In the genomic region with DNA sequence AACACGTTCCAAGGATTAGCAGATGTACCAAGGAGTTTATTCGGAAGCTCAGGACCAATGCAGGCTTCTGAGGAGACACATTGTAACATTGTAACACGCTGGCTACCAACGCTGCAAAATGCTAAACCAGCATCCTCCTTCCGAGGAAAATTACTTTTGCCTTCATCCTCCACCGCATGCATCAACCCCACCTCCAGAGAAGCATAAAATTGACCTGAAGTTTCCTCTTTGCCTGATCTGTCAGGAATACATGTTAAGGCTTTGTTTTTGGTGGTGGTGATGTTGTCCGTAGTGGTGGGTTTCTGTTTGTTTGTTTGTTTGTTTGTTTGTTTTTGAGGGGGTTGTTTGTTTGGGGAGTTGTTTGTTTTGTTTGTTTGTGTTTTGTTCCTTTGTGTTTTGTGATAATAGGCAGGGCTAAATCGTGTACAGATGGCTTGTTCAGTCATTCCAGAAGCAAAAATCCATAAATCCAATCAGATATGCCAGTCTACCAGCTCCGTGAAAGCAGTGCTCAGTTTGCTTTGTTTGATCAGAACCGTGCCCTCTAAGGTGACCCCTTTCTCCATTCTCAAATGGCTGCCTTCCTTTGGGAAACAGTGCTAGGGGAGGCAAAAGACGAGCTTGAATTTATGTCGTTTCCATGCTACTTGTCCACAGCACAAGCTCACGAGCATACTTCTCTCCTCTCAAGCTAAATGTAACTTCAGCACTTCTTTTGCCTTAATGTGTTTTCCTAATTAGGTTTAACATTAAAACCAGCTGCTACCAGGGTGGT, we compare ENCODE assay signal across 21 mouse cellular contexts. TPM values are rescaled to one million over a fixed set of nuclear protein-coding genes. Genes with fewer than 3 reads are reported as not detected.
A peak's percentile ranks its signal among the peaks of the same experiment; 100 is the strongest.
DNase-seq lines count a peak whose midpoint lies in the region; ATAC-seq and TF ChIP-seq lines count a peak whose summit lies in the region.
"Had no signal": no experiment of that assay in that cellular context is flagged by ENCODE, and none has a peak within 500 bp of the region (broad histone marks: within the 10 kb centered on the region; RNA-seq: fewer than 3 reads in every experiment).

No protein-coding gene starts in this region.

- H3K4me3 ChIP-seq in kidney, embryonic 16.5 days (ENCODE audit: low read length): no peak overlapping the region
- no peak overlapping the region for H3K4me3 ChIP-seq in MEL (ENCODE audit: control insufficient read depth in 1 of 2, insufficient read depth in 1 of 2, low read depth in 2 of 2, low read length in 2 of 2)
- no peak overlapping the region for H3K4me3 ChIP-seq in limb, embryonic 10.5 days
- H3K4me3 ChIP-seq: erythroblast, embryonic 14.5 days; limb, embryonic 12.5 days; liver, embryonic 13.5 days; lung, embryonic 15.5 days had no signal

- TF ChIP-seq EP300 in MEL (IDR thresholded peaks at IDR 0.05; ENCODE audit: low read depth in 1 of 2, low read length in 2 of 2): no peak

- 38% methylated on average over 13 of the region's 13 CpGs for WGBS in kidney, embryonic 16.5 days
- WGBS in limb, embryonic 10.5 days: 53% methylated on average over 13 of the region's 13 CpGs

- no peaks in the 10 kb centered on the region for H3K9me3 ChIP-seq in kidney, embryonic 16.5 days (ENCODE audit: low read length)
- no peaks in the 10 kb centered on the region for H3K9me3 ChIP-seq in MEL (replicated peaks; ENCODE audit: insufficient read depth, low read length)
- H3K9me3 ChIP-seq in limb, embryonic 10.5 days (replicated peaks): no peaks in the 10 kb centered on the region
- H3K9me3 ChIP-seq: G1E; limb, embryonic 12.5 days; liver, embryonic 13.5 days; lung, embryonic 15.5 days had no signal

- H3K36me3 ChIP-seq in kidney, embryonic 16.5 days (ENCODE audit: insufficient read depth, low read length): no peaks in the 10 kb centered on the region
- H3K36me3 ChIP-seq in MEL (ENCODE audit: control insufficient read depth in 1 of 2, insufficient read depth in 2 of 2, low read length in 2 of 2): no peaks in the 10 kb centered on the region
- no peaks in the 10 kb centered on the region for H3K36me3 ChIP-seq in limb, embryonic 10.5 days
- H3K36me3 ChIP-seq: G1E; limb, embryonic 12.5 days; liver, embryonic 13.5 days; lung, embryonic 15.5 days had no signal

- no peak overlapping the region for H3K27ac ChIP-seq in kidney, embryonic 16.5 days (ENCODE audit: low read length)
- H3K27ac ChIP-seq in MEL (ENCODE audit: control insufficient read depth, low read depth, low read length): no peak overlapping the region
- peak overlapping the region; percentile 40; the same call in 1 of the 2 replicates for H3K27ac ChIP-seq in limb, embryonic 10.5 days
- H3K27ac ChIP-seq: gastrocnemius, adult 2 months; left cerebral cortex, adult 2 months; limb, embryonic 12.5 days; liver, embryonic 13.5 days; lung, embryonic 15.5 days; macrophage; stomach, postnatal 0 days had no signal

- no peak for TF ChIP-seq POLR2A in MEL (IDR thresholded peaks at IDR 0.05; ENCODE audit: control insufficient read depth in 1 of 2, insufficient read depth in 1 of 2, low read depth in 1 of 2, low read length in 2 of 2, poor library complexity in 1 of 2)

- DNase-seq in kidney, postnatal 4 days: no peak
- no peak for DNase-seq in MEL (ENCODE audit: low read depth, low spot score)
- peak; percentile 63 for DNase-seq in embryo, embryonic 10.5 days (ENCODE audit: low spot score)
- DNase-seq in limb, embryonic 10.5 days (ENCODE audit: low spot score): no peak
- no peak for DNase-seq in layer of hippocampus, postnatal 14 days (ENCODE audit: low spot score in 2 of 2)
- DNase-seq in thymus, postnatal 4 days: no peak
- DNase-seq: heart, adult 11 months had no signal

- H3K79me2 ChIP-seq in MEL (ENCODE audit: control insufficient read depth, insufficient read depth, low read length, poor library complexity): no peaks in the 10 kb centered on the region

- no peak for TF ChIP-seq RAD21 in MEL (IDR thresholded peaks at IDR 0.05; ENCODE audit: low read depth, low read length)

- TF ChIP-seq CTCF in MEL (IDR thresholded peaks at IDR 0.05 in 2 of 3, conservative IDR thresholded peaks at IDR 0.05 in 1 of 3; ENCODE audit: control insufficient read depth in 1 of 3, insufficient read depth in 1 of 3, low read depth in 2 of 3, low read length in 3 of 3, poor library complexity in 1 of 3, severe bottlenecking in 1 of 3): no peak

- peaks cover 10% of the 10 kb centered on the region; the same call in 1 of the 2 replicates for H3K4me1 ChIP-seq in kidney, embryonic 16.5 days (ENCODE audit: insufficient read depth, low read length)
- H3K4me1 ChIP-seq in MEL (ENCODE audit: control insufficient read depth in 1 of 2, insufficient read depth in 2 of 2, low read length in 2 of 2): no peaks in the 10 kb centered on the region
- peaks cover 7% of the 10 kb centered on the region for H3K4me1 ChIP-seq in limb, embryonic 10.5 days
- H3K4me1 ChIP-seq: limb, embryonic 12.5 days; liver, embryonic 13.5 days; lung, embryonic 15.5 days had no signal

- ATAC-seq in kidney, embryonic 16.5 days (ENCODE audit: low FRiP score, low TSS enrichment): 0 out of 2 replicates have a peak, but pooled peaks have one; percentile 2

- no peak overlapping the region for H3K4me2 ChIP-seq in kidney, embryonic 16.5 days (replicated peaks; ENCODE audit: low read depth, low read length)
- H3K4me2 ChIP-seq: limb, embryonic 12.5 days; liver, embryonic 13.5 days; lung, embryonic 15.5 days had no signal

- H3K9ac ChIP-seq in kidney, embryonic 16.5 days (replicated peaks; ENCODE audit: low read length): no peak overlapping the region
- no peak overlapping the region for H3K9ac ChIP-seq in MEL (ENCODE audit: control insufficient read depth, low read depth, low read length, poor library complexity, severe bottlenecking)
- H3K9ac ChIP-seq: forebrain, postnatal 0 days; limb, embryonic 12.5 days; liver, embryonic 13.5 days; lung, embryonic 15.5 days had no signal

- no peaks in the 10 kb centered on the region for H3K27me3 ChIP-seq in kidney, embryonic 16.5 days (ENCODE audit: insufficient read depth, low read length)
- H3K27me3 ChIP-seq in MEL (ENCODE audit: control insufficient read depth in 1 of 2, insufficient read depth in 2 of 2, low read length in 2 of 2): peaks cover 0 to 2% of the 10 kb centered on the region in 2 experiments; a peak in 1 of 4 replicates
- H3K27me3 ChIP-seq in limb, embryonic 10.5 days (ENCODE audit: low read depth, poor library complexity, severe bottlenecking): no peaks in the 10 kb centered on the region
- H3K27me3 ChIP-seq: limb, embryonic 12.5 days; liver, embryonic 13.5 days; lung, embryonic 15.5 days had no signal

TF ChIP-seq in MEL, 35 proteins besides CTCF, POLR2A, EP300 and RAD21:
- TF ChIP-seq GABPA (IDR thresholded peaks at IDR 0.05; ENCODE audit: low read depth, low read length): no peak
- no peak for TF ChIP-seq POLR2AphosphoS2 (IDR thresholded peaks at IDR 0.05; ENCODE audit: low read length)
- TF ChIP-seq ZNF384 (IDR thresholded peaks at IDR 0.05; ENCODE audit: low read depth, low read length): 0 out of 2 replicates have a peak, but pooled peaks have one; percentile 2
TF ChIP-seq in MEL: peak in this region for 1.

RNA-seq across cellular contexts. Expression of a gene that starts 14.6 kb away (rescaled TPM):
- 0.06 TPM in 1 of 2 replicates, not detected in the other for polyA plus RNA-seq in kidney, embryonic 16.5 days (2015; fragmentation: Nextera tagmentation; extraction: Ambion mirVana)
- total RNA-seq in MEL (2012; rRNA removed): not detected in 2 replicates
- not detected for polyA plus RNA-seq in MEL (2012; ENCODE audit: insufficient read depth in 1 of 2, insufficient read length in 2 of 2, low read depth in 1 of 2, low replicate concordance in 2 of 2, missing spikeins in 1 of 2)
- polyA plus RNA-seq in limb, embryonic 10.5 days (2016; fragmentation: Nextera tagmentation; extraction: Ambion mirVana): 0.11 and 0.19 TPM in 2 replicates
- total RNA-seq in layer of hippocampus, postnatal 14 days (2021): not detected
- total RNA-seq: forebrain, postnatal 0 days; gastrocnemius, adult 2 months; hematopoietic stem cell, adult 5-6 weeks had no signal
- polyA plus RNA-seq: forebrain, postnatal 0 days; G1E; heart, embryonic 14.5 days; liver, embryonic 13.5 days; lung, embryonic 15.5 days; macrophage; stomach, postnatal 0 days had no signal

RNA-seq across cellular contexts. Expression of a gene that starts 49.8 kb away (rescaled TPM):
- polyA plus RNA-seq in kidney, embryonic 16.5 days (2015; fragmentation: Nextera tagmentation; extraction: Ambion mirVana): 37.8 and 39.8 TPM in 2 replicates
- total RNA-seq in MEL (2012; rRNA removed): 24.1 and 25.8 TPM in 2 replicates
- polyA plus RNA-seq in MEL (2012; ENCODE audit: insufficient read depth in 1 of 2, insufficient read length in 2 of 2, low read depth in 1 of 2, low replicate concordance in 2 of 2, missing spikeins in 1 of 2): 10 to 100 TPM in 1 of 2 experiments, not detected in 1; 23.4 TPM
- polyA plus RNA-seq in limb, embryonic 10.5 days (2016; fragmentation: Nextera tagmentation; extraction: Ambion mirVana): 36.6 and 40.6 TPM in 2 replicates
- 10 to 100 TPM; 10.1 to 12.9 TPM for total RNA-seq in layer of hippocampus, postnatal 14 days (2021)

RNA-seq across cellular contexts. Expression of a gene that starts 58.0 kb away (rescaled TPM):
- not detected in 2 replicates for polyA plus RNA-seq in kidney, embryonic 16.5 days (2015; fragmentation: Nextera tagmentation; extraction: Ambion mirVana)
- total RNA-seq in MEL (2012; rRNA removed): not detected in 2 replicates
- polyA plus RNA-seq in MEL (2012; ENCODE audit: insufficient read depth in 1 of 2, insufficient read length in 2 of 2, low read depth in 1 of 2, low replicate concordance in 2 of 2, missing spikeins in 1 of 2): not detected
- not detected in 2 replicates for polyA plus RNA-seq in limb, embryonic 10.5 days (2016; fragmentation: Nextera tagmentation; extraction: Ambion mirVana)
- not detected for total RNA-seq in layer of hippocampus, postnatal 14 days (2021)
- total RNA-seq: forebrain, postnatal 0 days; gastrocnemius, adult 2 months; hematopoietic stem cell, adult 5-6 weeks; layer of hippocampus, adult 18-20 months; left cerebral cortex, adult 2 months had no signal
- polyA plus RNA-seq: erythroblast, embryonic 14.5 days; forebrain, postnatal 0 days; G1E; heart, embryonic 14.5 days; limb, embryonic 12.5 days; liver, embryonic 13.5 days; lung, embryonic 15.5 days; macrophage; stomach, postnatal 0 days had no signal
